Mouse (Mus musculus): ENCODE measurements around the gene Trmt112. TPM values are rescaled to one million over a fixed set of nuclear protein-coding genes. Genes with fewer than 3 reads are reported as not detected.

The Trmt112 gene
- polyA plus RNA-seq, 1 experiment, result 183 TPM

- 72% methylated on average over 8 of the region's 8 CpGs for WGBS
- Histone ChIP-seq H3K4me3 (ENCODE audit: control insufficient read depth, insufficient read depth, low read length) (no peak overlapping the region), H3K36me3 (ENCODE audit: control insufficient read depth, insufficient read depth, low read length) (no peaks in the 10 kb centered on the region), H3K27me3 (ENCODE audit: control insufficient read depth, insufficient read depth, low read length) (peaks cover 6% of the 10 kb centered on the region; the same call in 1 of the 2 replicates), H3K4me1 (replicated peaks; ENCODE audit: control insufficient read depth, insufficient read depth, low read length) (peaks cover 24% of the 10 kb centered on the region), H3K27ac (ENCODE audit: control insufficient read depth, insufficient read depth, low read length) (no peak overlapping the region)
- no peak for DNase-seq
- TF ChIP-seq POLR2A (IDR thresholded peaks at IDR 0.05; ENCODE audit: control insufficient read depth, extremely low read depth, insufficient read depth, low read length, poor library complexity) (no peak), CTCF (IDR thresholded peaks at IDR 0.05; ENCODE audit: borderline replicate concordance, control insufficient read depth, extremely low read depth, insufficient read depth, low read length, poor library complexity) (no peak)
Measured at GRCm38 (mm10) chr19:6919876-6920740, 10.6 kb downstream of the Trmt112 start.

DNA sequence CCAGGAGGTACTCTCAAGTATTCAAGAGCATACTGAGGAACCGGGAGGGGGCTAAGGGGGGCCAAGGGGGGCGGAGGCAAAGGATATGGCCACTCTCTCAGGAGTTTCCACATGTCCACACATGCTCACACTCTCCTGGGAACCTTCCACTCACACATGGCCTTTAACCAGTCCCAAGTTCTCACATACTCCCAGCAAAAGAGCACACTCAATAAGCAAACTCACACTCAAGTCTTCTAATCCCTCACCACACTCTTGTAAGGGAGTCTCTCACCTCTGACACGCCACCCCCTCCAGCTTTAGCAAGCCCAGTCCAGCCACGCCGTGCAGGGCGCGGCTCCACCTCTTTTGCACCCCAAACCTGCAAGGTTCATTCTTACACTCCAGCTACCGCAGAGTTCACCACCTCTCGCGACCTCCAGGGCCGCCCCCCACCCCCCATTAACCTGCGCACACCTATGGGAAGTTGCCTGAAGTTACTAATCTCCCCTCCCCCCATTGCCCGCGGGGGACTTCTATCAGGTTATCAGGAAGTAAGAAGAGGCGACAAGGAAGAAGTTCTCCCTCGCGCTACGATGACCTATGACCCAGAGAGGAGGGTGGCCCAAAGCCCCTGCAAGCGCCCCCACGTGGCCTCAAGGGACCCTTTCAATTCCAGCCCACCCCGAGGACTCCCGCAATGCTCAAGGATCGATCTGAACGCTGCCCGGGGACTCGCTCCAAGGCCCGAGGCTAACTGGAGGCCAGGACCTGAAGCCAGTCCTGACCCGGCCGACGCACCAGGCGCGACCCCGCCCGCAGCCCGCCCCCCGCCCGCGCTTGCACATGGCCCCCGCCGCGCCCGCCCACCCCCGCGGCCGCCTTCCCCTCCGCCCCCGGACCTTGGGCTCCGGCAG is 11.5 kb downstream of the Trmt112 start:
- peak; percentile 74 for DNase-seq
- WGBS, result 1% methylated on average over 48 of the region's 48 CpGs

GRCm38 (mm10) chr19:6921647-6922567 is 12.4 kb downstream of the Trmt112 start, which contains the start of gene Esrra:
Esrra (minus strand) TSS chr19:6921813.
- peaks cover 30% of the 10 kb centered on the region for H3K4me1 ChIP-seq (replicated peaks; ENCODE audit: control insufficient read depth, insufficient read depth, low read length)
- no peaks in the 10 kb centered on the region for H3K36me3 ChIP-seq (ENCODE audit: control insufficient read depth, insufficient read depth, low read length)
- DNase-seq, result peak; percentile 100
- peaks cover 16% of the 10 kb centered on the region; the same call in 1 of the 2 replicates for H3K27me3 ChIP-seq (ENCODE audit: control insufficient read depth, insufficient read depth, low read length)
- no peak within 1 kb of the TSS for H3K27ac ChIP-seq (ENCODE audit: control insufficient read depth, insufficient read depth, low read length)
- peak within 1 kb of the TSS; percentile 55 for H3K4me3 ChIP-seq (ENCODE audit: control insufficient read depth, insufficient read depth, low read length)
- peak; percentile 74 for TF ChIP-seq CTCF (IDR thresholded peaks at IDR 0.05; ENCODE audit: borderline replicate concordance, control insufficient read depth, extremely low read depth, insufficient read depth, low read length, poor library complexity)
- peak; percentile 86 for TF ChIP-seq POLR2A (IDR thresholded peaks at IDR 0.05; ENCODE audit: control insufficient read depth, extremely low read depth, insufficient read depth, low read length, poor library complexity)
- under 1% methylated on average over 65 of the region's 66 CpGs for WGBS

More for the DNA sequence above, 11.5 kb downstream of the Trmt112 start:
- Histone ChIP-seq H3K4me1 (replicated peaks; ENCODE audit: control insufficient read depth, insufficient read depth, low read length) (peaks cover 30% of the 10 kb centered on the region), H3K27ac (ENCODE audit: control insufficient read depth, insufficient read depth, low read length) (no peak overlapping the region), H3K36me3 (ENCODE audit: control insufficient read depth, insufficient read depth, low read length) (no peaks in the 10 kb centered on the region), H3K27me3 (ENCODE audit: control insufficient read depth, insufficient read depth, low read length) (peaks cover 15% of the 10 kb centered on the region; the same call in 1 of the 2 replicates), H3K4me3 (ENCODE audit: control insufficient read depth, insufficient read depth, low read length) (peak overlapping the region; percentile 55)
- TF ChIP-seq CTCF (IDR thresholded peaks at IDR 0.05; ENCODE audit: borderline replicate concordance, control insufficient read depth, extremely low read depth, insufficient read depth, low read length, poor library complexity), result no peak
- no peak for TF ChIP-seq POLR2A (IDR thresholded peaks at IDR 0.05; ENCODE audit: control insufficient read depth, extremely low read depth, insufficient read depth, low read length, poor library complexity)

DNA sequence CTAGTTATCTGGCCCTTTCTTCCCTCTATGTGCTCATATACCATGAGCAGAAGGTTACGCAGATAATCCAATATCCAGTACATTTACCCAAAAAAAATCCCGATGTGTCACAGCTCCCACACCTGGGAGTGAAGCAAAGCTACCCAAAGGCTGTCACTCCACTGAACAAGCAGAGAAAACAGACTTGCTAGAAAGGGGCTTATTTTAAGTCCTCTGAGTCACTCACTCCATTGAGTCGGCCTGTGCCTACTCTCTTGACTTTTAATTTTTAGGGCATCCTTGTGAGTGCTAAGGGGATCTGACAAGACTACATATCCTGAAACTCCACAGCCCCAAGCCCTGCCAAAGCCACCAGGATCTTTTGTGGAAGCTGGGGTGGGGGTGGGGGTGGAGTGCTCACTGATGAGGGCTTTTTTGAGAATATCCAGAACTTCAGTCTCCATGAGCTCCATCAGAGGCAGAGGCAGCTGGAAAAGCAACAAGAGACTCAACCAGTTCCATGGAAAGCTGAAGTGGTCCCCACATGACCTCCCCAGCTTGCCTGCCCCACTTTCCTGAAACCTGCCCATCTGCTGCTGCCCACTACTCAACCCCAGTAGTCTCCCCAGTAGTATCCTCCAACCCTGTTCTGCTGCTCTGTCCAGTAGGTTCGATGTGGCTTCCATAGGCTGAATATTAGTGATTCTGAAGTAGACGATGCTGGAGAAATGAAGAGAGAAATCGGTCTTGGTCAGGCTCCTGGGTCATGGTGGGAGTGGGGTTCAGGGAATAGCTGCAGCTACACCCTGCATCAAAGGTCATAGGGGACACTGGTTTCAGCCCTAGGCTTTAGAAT is 13.6 kb downstream of the Trmt112 start:
- Histone ChIP-seq H3K27ac (ENCODE audit: control insufficient read depth, insufficient read depth, low read length) (no peak overlapping the region), H3K4me1 (replicated peaks; ENCODE audit: control insufficient read depth, insufficient read depth, low read length) (peaks cover 30% of the 10 kb centered on the region), H3K27me3 (ENCODE audit: control insufficient read depth, insufficient read depth, low read length) (peaks cover 20% of the 10 kb centered on the region; the same call in 1 of the 2 replicates), H3K4me3 (ENCODE audit: control insufficient read depth, insufficient read depth, low read length) (no peak overlapping the region), H3K36me3 (ENCODE audit: control insufficient read depth, insufficient read depth, low read length) (no peaks in the 10 kb centered on the region)
- TF ChIP-seq POLR2A (IDR thresholded peaks at IDR 0.05; ENCODE audit: control insufficient read depth, extremely low read depth, insufficient read depth, low read length, poor library complexity) (no peak), CTCF (IDR thresholded peaks at IDR 0.05; ENCODE audit: borderline replicate concordance, control insufficient read depth, extremely low read depth, insufficient read depth, low read length, poor library complexity) (no peak)
- 84% methylated on average over 6 of the region's 6 CpGs for WGBS
- no peak for DNase-seq

Measured in thymus, adult 2 months (tissue).